Mouse (Mus musculus) T-cell, adult 2 months (primary cell): ENCODE results near the gene Zmiz1.

Source experiments
- DNase-seq: peaks from one replicate; pipeline ENCODE4 v3.0.0; 2022; ENCODE audit warnings: low spot score

Gene Zmiz1

DNA sequence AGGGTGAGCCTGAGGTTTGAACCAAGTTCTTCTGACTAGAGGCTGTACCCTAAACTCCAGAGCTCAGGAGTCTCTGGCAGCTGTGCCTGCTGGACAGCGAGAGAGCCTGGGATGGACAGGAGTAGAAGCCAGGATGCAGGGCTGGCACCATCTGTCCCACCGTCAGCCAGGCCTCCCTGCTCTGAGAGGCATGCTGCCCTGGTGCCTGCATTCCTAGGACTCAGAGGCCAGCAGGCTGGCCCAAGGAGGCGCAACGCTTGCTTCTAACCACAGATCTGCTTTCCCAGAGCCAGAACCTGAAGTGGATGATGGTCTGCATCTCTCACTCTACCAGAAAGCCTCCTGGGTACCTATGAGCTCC is 76.6 kb downstream of the Zmiz1 start:
- DNase-seq, result no peak

GRCm38 (mm10) chr14:25536476-25536875 is 77.5 kb downstream of the Zmiz1 start:
- no peak for DNase-seq

- DNase-seq, result no peak
Observed at GRCm38 (mm10) chr14:25537351-25537750, 78.4 kb downstream of the Zmiz1 start.

- DNase-seq, result no peak
Observed at GRCm38 (mm10) chr14:25538522-25538921, 79.5 kb downstream of the Zmiz1 start.

GRCm38 (mm10) chr14:25539493-25540116 is 80.6 kb downstream of the Zmiz1 start:
- no peak for DNase-seq

GRCm38 (mm10) chr14:25540172-25540571 is 81.2 kb downstream of the Zmiz1 start:
- no peak for DNase-seq

DNA sequence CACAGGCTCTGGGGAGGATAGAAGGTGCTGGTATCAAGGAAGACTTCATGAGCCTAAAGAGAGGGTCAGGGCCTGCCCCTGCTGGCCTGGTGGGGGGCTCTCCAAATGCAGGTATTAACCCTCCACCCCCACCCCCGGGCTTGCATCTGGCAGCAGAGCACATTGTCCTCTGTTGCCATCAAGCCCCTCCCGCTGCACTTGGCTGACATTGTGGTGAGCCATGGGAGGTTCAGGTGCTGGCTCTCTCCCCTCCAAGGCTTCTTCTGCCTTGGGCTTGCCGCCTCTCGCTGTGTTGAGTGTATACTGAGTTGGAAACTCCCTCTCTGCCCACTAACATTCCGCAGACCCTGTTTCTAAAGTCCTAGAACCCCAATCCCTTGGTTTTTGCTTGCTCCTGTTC is 82.2 kb downstream of the Zmiz1 start:
- DNase-seq, result no peak

DNA sequence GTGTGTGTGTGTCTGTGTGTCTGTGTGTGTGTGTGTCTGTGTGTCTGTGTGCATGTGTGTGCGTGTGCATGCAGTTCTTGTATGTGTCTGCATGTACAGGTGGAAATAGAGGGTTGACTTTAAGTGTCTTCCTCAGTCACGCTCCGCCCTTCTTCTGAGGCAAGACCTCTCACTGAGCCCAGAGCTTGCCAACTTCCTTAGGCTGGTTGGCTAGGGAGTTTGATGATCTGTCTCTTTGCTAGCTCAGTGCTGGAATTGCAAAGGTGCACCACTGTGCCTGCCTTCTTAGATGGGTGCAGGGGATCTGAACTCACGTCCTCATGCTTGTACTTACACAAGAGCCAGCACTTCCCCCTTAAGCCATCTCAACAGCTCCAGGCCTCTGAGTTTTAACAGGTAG is 84.1 kb downstream of the Zmiz1 start:
- DNase-seq, result no peak

DNA sequence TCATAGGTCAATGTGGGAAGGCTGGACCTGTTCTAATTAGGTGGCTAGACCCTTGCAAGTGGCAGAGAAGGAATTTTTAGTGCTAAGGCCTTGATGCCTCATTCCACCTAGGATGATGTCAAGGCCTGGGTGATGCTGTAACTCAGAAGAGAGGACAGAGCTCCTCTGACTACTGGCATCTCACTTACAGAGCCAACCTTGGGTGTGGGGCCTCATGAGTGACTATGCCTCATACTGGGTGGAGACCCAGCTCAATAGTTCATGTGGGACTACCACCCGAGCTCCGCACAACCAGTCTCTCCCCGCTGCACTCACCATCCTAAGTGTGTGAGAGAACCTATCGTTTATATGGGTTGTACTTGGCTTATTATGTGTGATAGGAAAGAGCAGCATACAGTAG is 84.9 kb downstream of the Zmiz1 start:
- DNase-seq, result no peak

DNA sequence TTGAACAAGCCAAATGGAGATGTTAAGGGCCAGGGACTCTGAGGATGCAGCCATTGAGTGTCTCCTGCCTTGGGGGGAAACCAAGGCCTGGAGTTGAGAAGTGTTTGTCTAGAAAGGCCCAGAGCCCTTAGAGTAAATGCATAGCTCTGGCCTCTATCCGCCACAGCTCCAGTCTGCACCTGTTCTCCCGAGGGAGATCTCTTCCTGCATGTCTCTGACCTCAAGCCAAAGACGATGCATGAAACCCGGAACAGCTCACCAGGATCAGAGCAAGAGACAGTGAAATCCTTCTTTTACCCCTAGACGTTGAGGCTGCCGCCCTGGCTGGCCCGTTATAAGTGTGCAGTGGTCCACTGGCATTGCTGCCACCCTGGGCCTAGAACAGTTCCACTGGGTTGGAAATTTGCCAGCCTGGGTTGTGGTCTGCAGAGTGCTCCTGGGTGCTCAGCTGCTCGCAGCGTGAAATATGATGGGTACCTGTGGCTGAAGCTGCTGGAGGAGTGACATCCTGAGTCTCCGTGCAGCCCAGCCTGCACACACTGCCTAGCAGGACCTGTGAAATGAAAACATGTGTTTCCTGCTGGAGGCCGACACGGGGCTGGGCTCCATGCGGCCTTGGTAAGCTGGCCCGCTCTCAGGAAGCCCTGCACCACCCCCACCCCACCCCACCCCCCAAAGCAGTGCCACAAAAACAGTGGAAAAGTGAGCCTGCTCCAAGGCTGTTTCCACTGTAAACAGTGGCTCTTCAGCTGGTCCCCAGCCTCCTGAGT is 88.1 kb downstream of the Zmiz1 start:
- peak; percentile 26 for DNase-seq

DNA sequence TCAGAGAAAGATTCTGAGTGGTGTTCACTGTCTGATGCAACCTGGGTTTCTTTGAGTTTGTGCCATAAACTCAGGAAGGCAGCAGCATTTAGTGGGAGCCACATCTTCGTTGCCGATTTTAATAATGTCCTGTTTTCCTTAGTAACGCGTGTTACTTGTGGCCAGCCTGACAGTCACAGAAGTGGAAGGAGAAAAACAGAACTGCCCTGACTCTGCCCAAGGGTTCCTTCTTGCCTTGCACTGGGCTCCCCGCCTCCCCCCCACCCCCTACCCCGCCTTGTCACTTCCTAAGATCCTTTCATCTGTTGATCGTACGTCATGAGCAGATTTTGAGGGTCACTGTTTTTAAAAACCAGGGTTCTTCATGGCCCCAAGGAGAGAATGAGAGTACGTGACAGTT is 88.9 kb downstream of the Zmiz1 start:
- no peak for DNase-seq

DNA sequence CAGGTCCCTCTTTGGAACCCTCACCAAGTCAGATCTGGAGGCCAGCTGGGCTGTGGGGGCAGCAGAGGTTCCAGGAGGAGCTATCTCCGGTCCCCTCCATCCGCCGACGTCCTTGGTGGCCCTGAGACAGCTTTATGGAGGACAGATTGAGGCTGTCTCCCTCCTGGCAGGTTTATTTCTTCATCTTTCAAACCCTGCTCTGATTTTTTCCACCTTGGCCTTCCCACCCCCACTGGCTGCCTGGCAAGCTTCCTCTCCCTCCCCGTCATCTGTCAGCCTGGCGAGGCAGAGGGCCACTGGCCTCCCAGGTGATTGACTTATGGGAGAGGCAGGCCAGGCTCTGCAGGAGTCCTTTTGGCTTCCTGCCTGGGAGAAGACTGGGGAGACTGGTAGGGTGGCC is 89.7 kb downstream of the Zmiz1 start:
- DNase-seq, result no peak

DNA sequence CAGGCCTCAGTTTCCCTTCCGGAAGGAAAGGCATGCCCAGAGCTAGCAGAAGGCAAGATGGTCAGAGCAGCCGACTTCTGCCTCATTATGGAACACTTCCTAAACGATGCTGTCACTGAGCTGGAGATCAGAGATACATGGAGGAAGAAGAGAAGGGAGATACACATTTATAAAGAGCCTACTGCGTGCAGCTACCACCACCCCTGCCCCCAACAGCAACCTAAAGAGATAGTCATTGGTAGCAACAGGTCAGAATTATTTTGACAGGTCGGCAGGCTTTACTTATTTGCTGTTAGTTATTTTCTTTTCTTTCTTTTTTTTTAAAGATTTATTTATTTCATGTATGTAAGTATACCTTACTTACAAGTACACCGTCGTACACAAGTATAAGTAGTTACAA is 90.1 kb downstream of the Zmiz1 start:
- DNase-seq, result no peak

DNA sequence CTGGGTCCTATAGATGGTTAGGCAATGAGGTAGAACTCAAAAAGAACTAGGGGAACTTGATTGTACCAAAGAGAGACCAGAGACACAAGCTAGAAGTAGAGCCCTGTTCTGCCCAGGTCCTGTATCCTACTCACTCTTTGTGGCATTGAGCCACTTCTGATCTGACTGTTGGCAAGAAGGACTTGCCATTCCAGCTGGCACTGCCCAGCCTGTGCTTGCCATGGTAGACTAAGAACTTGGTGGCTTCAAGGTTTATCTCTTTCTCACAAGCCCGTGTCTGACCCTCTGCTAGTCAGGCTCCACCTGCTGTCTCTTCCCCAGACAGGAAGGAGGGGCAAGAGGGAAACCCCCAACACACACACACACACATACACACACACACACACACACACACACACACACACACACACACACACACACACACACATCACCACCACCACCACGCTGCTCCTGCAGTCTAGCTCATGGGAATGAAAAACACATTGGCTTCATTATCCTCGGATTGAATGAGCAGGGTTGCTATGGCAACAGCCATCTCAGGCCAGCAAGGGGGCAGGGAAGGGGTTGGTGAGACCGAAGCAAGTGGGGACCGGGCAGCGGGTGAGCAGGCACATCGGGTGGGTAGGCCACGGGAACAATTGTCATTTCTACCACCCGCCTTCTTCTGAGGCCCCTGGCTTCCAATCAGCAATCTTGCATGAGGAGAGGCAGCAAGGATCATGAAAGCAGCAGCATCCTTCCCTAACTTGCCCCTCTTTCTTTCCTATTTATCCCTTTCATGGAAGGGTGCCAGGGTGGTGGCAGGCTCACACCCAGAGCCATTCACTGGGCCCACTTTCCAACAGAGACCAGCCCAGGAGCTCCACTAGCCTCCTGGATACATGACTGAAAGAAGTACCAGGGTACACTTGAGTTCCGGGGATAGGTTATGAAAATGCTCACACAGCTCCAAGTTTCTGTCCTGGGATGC is 91.2 kb downstream of the Zmiz1 start:
- no peak for DNase-seq

DNA sequence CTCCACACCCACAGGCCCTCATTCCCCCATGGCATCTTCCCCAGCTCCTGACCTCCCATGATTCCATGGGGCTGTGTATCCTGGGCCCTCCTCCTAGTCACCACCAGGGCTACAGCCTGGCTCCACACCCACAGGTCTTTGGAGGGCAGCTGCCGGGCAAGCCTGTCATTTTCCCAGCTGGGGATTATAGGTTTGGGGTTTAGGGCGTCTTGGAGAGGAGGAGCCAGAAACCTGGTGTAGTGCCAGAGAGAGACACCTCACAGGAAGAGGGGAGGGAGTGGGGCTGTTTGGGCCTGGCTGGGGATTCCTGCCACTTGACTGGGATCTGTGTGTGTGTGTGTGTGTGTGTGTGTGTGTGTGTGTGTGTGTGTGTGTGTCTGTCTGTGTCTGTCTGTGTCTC is 92.7 kb downstream of the Zmiz1 start:
- DNase-seq, result peak; percentile 40

GRCm38 (mm10) chr14:25553382-25553781 is 94.4 kb downstream of the Zmiz1 start:
- no peak for DNase-seq

- DNase-seq, result no peak
Observed at GRCm38 (mm10) chr14:25554781-25555180, 95.8 kb downstream of the Zmiz1 start.

GRCm38 (mm10) chr14:25555291-25555781 is 96.4 kb downstream of the Zmiz1 start:
- DNase-seq, result no peak

- DNase-seq, result no peak
Observed at GRCm38 (mm10) chr14:25555848-25556247, 96.9 kb downstream of the Zmiz1 start.

- no peak for DNase-seq
Observed at GRCm38 (mm10) chr14:25557014-25557413, 98.0 kb downstream of the Zmiz1 start.

DNA sequence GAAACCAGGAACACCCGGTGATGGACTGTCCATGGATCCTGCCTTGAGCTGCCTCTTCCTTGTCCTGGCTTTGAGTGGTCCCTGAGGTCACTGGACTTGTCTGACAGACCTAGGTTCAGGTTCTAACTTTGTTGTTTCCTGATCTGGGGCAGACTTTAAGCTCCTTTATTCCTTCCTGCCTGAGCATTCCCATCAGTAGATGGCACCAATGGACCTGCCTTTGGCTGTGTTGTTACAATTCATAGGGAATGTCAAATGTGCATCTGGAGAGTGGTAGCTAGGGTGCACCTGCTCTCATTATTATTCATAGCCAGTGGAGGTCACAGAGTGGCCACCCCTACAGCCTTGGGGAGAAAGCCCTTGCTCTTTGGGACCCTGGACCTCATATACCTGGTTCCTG is 99.5 kb downstream of the Zmiz1 start:
- no peak for DNase-seq

DNA sequence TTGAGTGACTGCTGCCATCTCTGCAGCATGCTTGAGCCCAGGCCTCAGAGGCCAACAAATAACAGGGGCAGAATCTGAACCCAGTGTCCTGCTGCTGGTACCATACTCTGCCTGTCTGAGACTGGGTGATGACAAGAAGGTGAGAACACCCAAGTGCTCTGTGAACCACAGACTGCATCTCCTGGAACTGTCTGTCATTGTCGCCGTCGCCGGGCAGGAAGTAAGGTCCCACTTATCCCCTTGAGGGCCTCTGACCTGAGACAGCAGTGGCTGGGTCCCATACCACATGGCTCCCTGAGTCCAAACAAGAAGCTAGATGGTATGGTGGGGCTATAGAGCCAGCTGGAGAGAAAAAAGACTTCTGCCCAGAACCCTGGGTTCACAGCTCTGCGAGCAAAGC is 100.9 kb downstream of the Zmiz1 start:
- peak; percentile 39 for DNase-seq

GRCm38 (mm10) chr14:25560841-25561240 is 101.9 kb downstream of the Zmiz1 start:
- no peak for DNase-seq
